Comparison of ENCODE assay signal across 26 mouse cellular contexts in the genomic region with DNA sequence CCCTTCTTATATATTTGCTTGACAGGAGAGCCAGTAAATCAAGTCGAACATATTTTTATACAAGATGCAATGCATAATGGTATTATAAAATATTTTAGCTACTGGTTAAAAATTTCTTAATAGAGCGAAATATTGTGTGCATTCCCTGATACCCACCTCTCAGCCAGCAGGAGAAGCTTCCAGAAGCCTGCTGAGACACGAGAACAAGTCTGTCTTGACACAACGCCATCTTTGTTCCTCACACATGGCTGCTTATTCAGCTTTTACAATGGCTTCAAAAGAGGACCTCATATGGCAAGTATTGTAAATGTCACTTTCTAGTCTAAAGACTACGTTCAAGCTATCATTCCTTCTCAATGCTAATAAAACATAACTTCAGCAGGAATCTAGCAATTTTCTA.
DNase-seq lines count a peak whose midpoint lies in the region; ATAC-seq and TF ChIP-seq lines count a peak whose summit lies in the region.
"Had no signal": no experiment of that assay in that cellular context is flagged by ENCODE, and none has a peak within 500 bp of the region (broad histone marks: within the 10 kb centered on the region; RNA-seq: fewer than 3 reads in every experiment).

No protein-coding gene starts in this region.

- no peak overlapping the region for H3K27ac ChIP-seq in forebrain, embryonic 14.5 days (ENCODE audit: low read depth, low read length)
- no peak overlapping the region for H3K27ac ChIP-seq in forebrain, embryonic 16.5 days (ENCODE audit: low read length)
- no peak overlapping the region for H3K27ac ChIP-seq in cerebellum, adult 2 months (ENCODE audit: insufficient read depth, low read length)
- H3K27ac ChIP-seq: embryonic facial prominence, embryonic 13.5 days; forebrain, embryonic 10.5 days; heart, embryonic 10.5 days; heart, embryonic 15.5 days; hindbrain, embryonic 12.5 days; liver, embryonic 12.5 days; midbrain, embryonic 15.5 days; stomach, embryonic 15.5 days had no signal

- no peaks in the 10 kb centered on the region for H3K4me1 ChIP-seq in forebrain, embryonic 14.5 days (ENCODE audit: control insufficient read depth, insufficient read depth, low read length)
- H3K4me1 ChIP-seq in forebrain, embryonic 16.5 days (replicated peaks; ENCODE audit: control insufficient read depth, insufficient read depth, low read length): 0 out of 2 replicates have a peak, but pooled peaks cover 4% of the 10 kb centered on the region
- H3K4me1 ChIP-seq in cerebellum, adult 2 months (ENCODE audit: control insufficient read depth, insufficient read depth, low read length): peaks cover 12% of the 10 kb centered on the region; the same call in 1 of the 2 replicates
- H3K4me1 ChIP-seq: embryonic facial prominence, embryonic 13.5 days; forebrain, embryonic 10.5 days; heart, embryonic 10.5 days; heart, embryonic 15.5 days; hindbrain, embryonic 12.5 days; liver, embryonic 12.5 days; midbrain, embryonic 15.5 days; stomach, embryonic 15.5 days had no signal

- TF ChIP-seq POLR2A in cerebellum, adult 2 months (IDR thresholded peaks at IDR 0.05; ENCODE audit: borderline replicate concordance, insufficient read depth, low read length): no peak

- no peak overlapping the region for H3K4me3 ChIP-seq in forebrain, embryonic 14.5 days (ENCODE audit: low read depth, low read length)
- no peak overlapping the region for H3K4me3 ChIP-seq in forebrain, embryonic 16.5 days (replicated peaks; ENCODE audit: low read length)
- H3K4me3 ChIP-seq in cerebellum, adult 2 months (replicated peaks; ENCODE audit: insufficient read depth, low read depth, low read length): no peak overlapping the region
- H3K4me3 ChIP-seq: embryonic facial prominence, embryonic 13.5 days; forebrain, embryonic 10.5 days; heart, embryonic 10.5 days; heart, embryonic 15.5 days; hindbrain, embryonic 12.5 days; liver, embryonic 12.5 days; midbrain, embryonic 15.5 days; stomach, embryonic 15.5 days had no signal

- no peaks in the 10 kb centered on the region for H3K36me3 ChIP-seq in forebrain, embryonic 14.5 days (ENCODE audit: control insufficient read depth, insufficient read depth, low read length)
- no peaks in the 10 kb centered on the region for H3K36me3 ChIP-seq in forebrain, embryonic 16.5 days (ENCODE audit: control insufficient read depth, insufficient read depth)
- H3K36me3 ChIP-seq: embryonic facial prominence, embryonic 13.5 days; forebrain, embryonic 10.5 days; heart, embryonic 10.5 days; heart, embryonic 15.5 days; hindbrain, embryonic 12.5 days; liver, embryonic 12.5 days; midbrain, embryonic 15.5 days; stomach, embryonic 15.5 days had no signal

- no peaks in the 10 kb centered on the region for H3K27me3 ChIP-seq in forebrain, embryonic 14.5 days (replicated peaks; ENCODE audit: control insufficient read depth, insufficient read depth, low read length)
- no peaks in the 10 kb centered on the region for H3K27me3 ChIP-seq in forebrain, embryonic 16.5 days (replicated peaks; ENCODE audit: control insufficient read depth, insufficient read depth, low read length)
- H3K27me3 ChIP-seq in cerebellum, adult 2 months (ENCODE audit: control insufficient read depth, insufficient read depth, low read length): no peaks in the 10 kb centered on the region
- H3K27me3 ChIP-seq: CH12.LX; embryonic facial prominence, embryonic 13.5 days; heart, embryonic 15.5 days; hindbrain, embryonic 12.5 days; liver, embryonic 12.5 days; midbrain, embryonic 15.5 days; stomach, embryonic 15.5 days had no signal

- TF ChIP-seq CTCF in cerebellum, adult 2 months (IDR thresholded peaks at IDR 0.05; ENCODE audit: borderline replicate concordance, insufficient read depth, low read depth, low read length): no peak

- no peak for ATAC-seq in forebrain, embryonic 14.5 days
- no peak for ATAC-seq in forebrain, embryonic 16.5 days
- ATAC-seq: activated CD4-positive, CD25-positive, alpha-beta regulatory T cell, adult 4 months; forebrain, postnatal 0 days; intestine, postnatal 0 days; liver, embryonic 12.5 days; liver, postnatal 0 days; midbrain, embryonic 15.5 days had no signal

- no peaks in the 10 kb centered on the region for H3K9me3 ChIP-seq in forebrain, embryonic 14.5 days (replicated peaks; ENCODE audit: control insufficient read depth, low read length)
- no peaks in the 10 kb centered on the region for H3K9me3 ChIP-seq in forebrain, embryonic 16.5 days (ENCODE audit: control insufficient read depth, low read length)
- H3K9me3 ChIP-seq: embryonic facial prominence, embryonic 13.5 days; forebrain, embryonic 10.5 days; heart, embryonic 10.5 days; heart, embryonic 15.5 days; hindbrain, embryonic 12.5 days; liver, embryonic 12.5 days; midbrain, embryonic 15.5 days; stomach, embryonic 15.5 days had no signal

- no peak overlapping the region for H3K9ac ChIP-seq in forebrain, embryonic 14.5 days (ENCODE audit: low read length)
- no peak overlapping the region for H3K9ac ChIP-seq in forebrain, embryonic 16.5 days (replicated peaks; ENCODE audit: low read depth, low read length)
- H3K9ac ChIP-seq: embryonic facial prominence, embryonic 13.5 days; forebrain, postnatal 0 days; heart, embryonic 15.5 days; hindbrain, embryonic 12.5 days; liver, embryonic 12.5 days; liver, postnatal 0 days; midbrain, embryonic 15.5 days; stomach, embryonic 15.5 days had no signal

- DNase-seq in forebrain, embryonic 14.5 days (ENCODE audit: low spot score): peak; percentile 22
- peak; percentile 94 for DNase-seq in brain, adult 2 months (ENCODE audit: low read depth, low spot score)
- DNase-seq in cerebellum, adult 2 months: peak; percentile 74 to 90
- peak; percentile 91 to 94 for DNase-seq in cerebellum, postnatal 14 days
- no peak for DNase-seq in gastrocnemius, postnatal 10 days
- no peak for DNase-seq in gastrocnemius, postnatal 4 days (ENCODE audit: low spot score in 2 of 2)
- no peak for DNase-seq in lung, postnatal 14 days
- DNase-seq: adrenal gland, adult 8-10 months; forebrain, postnatal 0 days; heart, adult 11 months; kidney, postnatal 14 days; liver, postnatal 0 days; lung, postnatal 10 days; right cerebral cortex, postnatal 25 days had no signal

- no peak overlapping the region for H3K4me2 ChIP-seq in forebrain, embryonic 14.5 days (ENCODE audit: low read length)
- no peak overlapping the region for H3K4me2 ChIP-seq in forebrain, embryonic 16.5 days (ENCODE audit: low read length)
- H3K4me2 ChIP-seq: embryonic facial prominence, embryonic 13.5 days; heart, embryonic 15.5 days; hindbrain, embryonic 12.5 days; liver, embryonic 12.5 days; midbrain, embryonic 15.5 days; stomach, embryonic 15.5 days had no signal

- WGBS in forebrain, embryonic 14.5 days: 63% methylated on average over 5 of the region's 5 CpGs
- 70% methylated on average over 5 of the region's 5 CpGs for WGBS in forebrain, embryonic 16.5 days
- 5% methylated on average over 5 of the region's 5 CpGs for WGBS in cerebellum, adult 2 months

Comparison
In these comparisons a context has a peak if more than half of its experiments do, and no peak if none do; other contexts are left out.
1. DNase-seq: peak in forebrain, embryonic 14.5 days (single experiment), brain, adult 2 months (single experiment), cerebellum, adult 2 months (2 of 2) and cerebellum, postnatal 14 days (2 of 2); none in gastrocnemius, postnatal 10 days (single experiment), gastrocnemius, postnatal 4 days (0 of 2) and lung, postnatal 14 days (single experiment).